Mouse (Mus musculus): ENCODE results near the gene Izumo2. TPM values are rescaled to one million over a fixed set of nuclear protein-coding genes. Genes with fewer than 3 reads are reported as not detected.

Gene Izumo2
- polyA plus RNA-seq, 1 experiment, result not detected

- Histone ChIP-seq H3K4me1 (ENCODE audit: control insufficient read depth, insufficient read depth, low read length) (no peaks in the 10 kb centered on the region), H3K27ac (ENCODE audit: control insufficient read depth, insufficient read depth, low read depth, low read length, poor library complexity) (no peak overlapping the region), H3K4me3 (replicated peaks; ENCODE audit: control insufficient read depth, low read depth, low read length) (no peak overlapping the region)
- TF ChIP-seq POLR2A (IDR thresholded peaks at IDR 0.05; ENCODE audit: borderline replicate concordance, control insufficient read depth, low read depth, low read length), result no peak
- no peak for TF ChIP-seq CTCF (IDR thresholded peaks at IDR 0.05; ENCODE audit: control insufficient read depth, insufficient read depth, low read length)
- WGBS, result 12% methylated on average over 17 of the region's 17 CpGs
These were observed 22.8 kb upstream of the Izumo2 start for GRCm38 (mm10) chr7:44685531-44686402.

GRCm38 (mm10) chr7:44688890-44689289, 19.7 kb upstream of the Izumo2 start:
- no peak for TF ChIP-seq POLR2A (IDR thresholded peaks at IDR 0.05; ENCODE audit: borderline replicate concordance, control insufficient read depth, low read depth, low read length)
- TF ChIP-seq CTCF (IDR thresholded peaks at IDR 0.05; ENCODE audit: control insufficient read depth, insufficient read depth, low read length), result peak; percentile 20; the same call in 1 of the 2 replicates
- Histone ChIP-seq H3K27ac (ENCODE audit: control insufficient read depth, insufficient read depth, low read depth, low read length, poor library complexity) (no peak overlapping the region), H3K4me1 (ENCODE audit: control insufficient read depth, insufficient read depth, low read length) (no peaks in the 10 kb centered on the region; the same call in 1 of the 2 replicates), H3K4me3 (replicated peaks; ENCODE audit: control insufficient read depth, low read depth, low read length) (no peak overlapping the region)
- WGBS, result 67% methylated on average over 3 of the region's 3 CpGs

- TF ChIP-seq CTCF (IDR thresholded peaks at IDR 0.05; ENCODE audit: control insufficient read depth, insufficient read depth, low read length) (no peak), POLR2A (IDR thresholded peaks at IDR 0.05; ENCODE audit: borderline replicate concordance, control insufficient read depth, low read depth, low read length) (no peak)
- Histone ChIP-seq H3K4me3 (replicated peaks; ENCODE audit: control insufficient read depth, low read depth, low read length) (no peak overlapping the region), H3K4me1 (ENCODE audit: control insufficient read depth, insufficient read depth, low read length) (no peaks in the 10 kb centered on the region; the same call in 1 of the 2 replicates), H3K27ac (ENCODE audit: control insufficient read depth, insufficient read depth, low read depth, low read length, poor library complexity) (no peak overlapping the region)
- 87% methylated on average over 7 of the region's 7 CpGs for WGBS
These were observed 19.2 kb upstream of the Izumo2 start for GRCm38 (mm10) chr7:44689331-44689730.

- TF ChIP-seq POLR2A (IDR thresholded peaks at IDR 0.05; ENCODE audit: borderline replicate concordance, control insufficient read depth, low read depth, low read length) (no peak), CTCF (IDR thresholded peaks at IDR 0.05; ENCODE audit: control insufficient read depth, insufficient read depth, low read length) (no peak)
- Histone ChIP-seq H3K4me1 (ENCODE audit: control insufficient read depth, insufficient read depth, low read length) (no peaks in the 10 kb centered on the region; the same call in 1 of the 2 replicates), H3K4me3 (replicated peaks; ENCODE audit: control insufficient read depth, low read depth, low read length) (no peak overlapping the region), H3K27ac (ENCODE audit: control insufficient read depth, insufficient read depth, low read depth, low read length, poor library complexity) (no peak overlapping the region)
- 73% methylated on average over 10 of the region's 10 CpGs for WGBS
These were observed 14.9 kb upstream of the Izumo2 start for GRCm38 (mm10) chr7:44693427-44694175.

- 67% methylated on average over 4 of the region's 4 CpGs for WGBS
- no peak for TF ChIP-seq POLR2A (IDR thresholded peaks at IDR 0.05; ENCODE audit: borderline replicate concordance, control insufficient read depth, low read depth, low read length)
- TF ChIP-seq CTCF (IDR thresholded peaks at IDR 0.05; ENCODE audit: control insufficient read depth, insufficient read depth, low read length), result no peak
- Histone ChIP-seq H3K4me3 (replicated peaks; ENCODE audit: control insufficient read depth, low read depth, low read length) (no peak overlapping the region), H3K27ac (ENCODE audit: control insufficient read depth, insufficient read depth, low read depth, low read length, poor library complexity) (no peak overlapping the region), H3K4me1 (ENCODE audit: control insufficient read depth, insufficient read depth, low read length) (no peaks in the 10 kb centered on the region; the same call in 1 of the 2 replicates)
These were observed 13.3 kb upstream of the Izumo2 start for GRCm38 (mm10) chr7:44695223-44695622.

GRCm38 (mm10) chr7:44697191-44697710, 11.3 kb upstream of the Izumo2 start:
- TF ChIP-seq POLR2A (IDR thresholded peaks at IDR 0.05; ENCODE audit: borderline replicate concordance, control insufficient read depth, low read depth, low read length) (no peak), CTCF (IDR thresholded peaks at IDR 0.05; ENCODE audit: control insufficient read depth, insufficient read depth, low read length) (no peak)
- Histone ChIP-seq H3K4me1 (ENCODE audit: control insufficient read depth, insufficient read depth, low read length) (no peaks in the 10 kb centered on the region; the same call in 1 of the 2 replicates), H3K4me3 (replicated peaks; ENCODE audit: control insufficient read depth, low read depth, low read length) (no peak overlapping the region), H3K27ac (ENCODE audit: control insufficient read depth, insufficient read depth, low read depth, low read length, poor library complexity) (no peak overlapping the region)
- 11% methylated on average over 20 of the region's 20 CpGs for WGBS

GRCm38 (mm10) chr7:44697980-44698379, 10.6 kb upstream of the Izumo2 start:
- Histone ChIP-seq H3K4me1 (ENCODE audit: control insufficient read depth, insufficient read depth, low read length) (no peaks in the 10 kb centered on the region), H3K27ac (ENCODE audit: control insufficient read depth, insufficient read depth, low read depth, low read length, poor library complexity) (no peak overlapping the region), H3K4me3 (replicated peaks; ENCODE audit: control insufficient read depth, low read depth, low read length) (no peak overlapping the region)
- no peak for TF ChIP-seq CTCF (IDR thresholded peaks at IDR 0.05; ENCODE audit: control insufficient read depth, insufficient read depth, low read length)
- TF ChIP-seq POLR2A (IDR thresholded peaks at IDR 0.05; ENCODE audit: borderline replicate concordance, control insufficient read depth, low read depth, low read length), result no peak
- WGBS, result 25% methylated on average over 7 of the region's 7 CpGs

- peak; percentile 26; the same call in 1 of the 2 replicates for TF ChIP-seq CTCF (IDR thresholded peaks at IDR 0.05; ENCODE audit: control insufficient read depth, insufficient read depth, low read length)
- TF ChIP-seq POLR2A (IDR thresholded peaks at IDR 0.05; ENCODE audit: borderline replicate concordance, control insufficient read depth, low read depth, low read length), result no peak
- no peak overlapping the region for H3K27ac ChIP-seq (ENCODE audit: control insufficient read depth, insufficient read depth, low read depth, low read length, poor library complexity)
- no peaks in the 10 kb centered on the region for H3K4me1 ChIP-seq (ENCODE audit: control insufficient read depth, insufficient read depth, low read length)
- no peak overlapping the region for H3K4me3 ChIP-seq (replicated peaks; ENCODE audit: control insufficient read depth, low read depth, low read length)
- WGBS, result 19% methylated on average over 6 of the region's 6 CpGs
These were observed 6.6 kb upstream of the Izumo2 start for GRCm38 (mm10) chr7:44701921-44702320.
